Comparison of ENCODE assay signal across 24 mouse cellular contexts in genomic region chr16:23653479-23653878, GRCm38 (mm10).
"Had no signal": no experiment of that assay in that cellular context is flagged by ENCODE, and none has a peak within 500 bp of the region (broad histone marks: within the 10 kb centered on the region; RNA-seq: fewer than 3 reads in every experiment).

No protein-coding gene starts in this region.

- H3K9ac ChIP-seq: heart, embryonic 12.5 days; hindbrain, embryonic 12.5 days; hindbrain, embryonic 14.5 days; intestine, embryonic 15.5 days; limb, embryonic 13.5 days; limb, embryonic 15.5 days; liver, embryonic 12.5 days; liver, embryonic 14.5 days had no signal

- H3K4me3 ChIP-seq: heart, embryonic 10.5 days; heart, embryonic 12.5 days; hindbrain, embryonic 10.5 days; hindbrain, embryonic 12.5 days; intestine, embryonic 15.5 days; limb, embryonic 13.5 days; limb, embryonic 15.5 days; liver, embryonic 12.5 days had no signal

- H3K4me1 ChIP-seq: heart, embryonic 10.5 days; heart, embryonic 12.5 days; hindbrain, embryonic 10.5 days; hindbrain, embryonic 12.5 days; intestine, embryonic 15.5 days; limb, embryonic 13.5 days; limb, embryonic 15.5 days; liver, embryonic 12.5 days had no signal

- H3K27ac ChIP-seq: heart, embryonic 10.5 days; hindbrain, embryonic 10.5 days; hindbrain, embryonic 12.5 days; hindbrain, embryonic 14.5 days; intestine, embryonic 15.5 days; limb, embryonic 13.5 days; limb, embryonic 15.5 days; liver, embryonic 12.5 days; liver, embryonic 14.5 days had no signal

- DNase-seq: gastrocnemius, postnatal 10 days; gastrocnemius, postnatal 25 days; heart, adult 18-20 months; heart, postnatal 10 days; heart, postnatal 4 days; kidney, adult 18-20 months; kidney, adult 8-10 months; kidney, postnatal 10 days; kidney, postnatal 25 days; layer of hippocampus, postnatal 36 days; left cerebral cortex, postnatal 4 days had no signal

- H3K9me3 ChIP-seq: heart, embryonic 10.5 days; heart, embryonic 12.5 days; hindbrain, embryonic 10.5 days; hindbrain, embryonic 12.5 days; intestine, embryonic 15.5 days; limb, embryonic 13.5 days; limb, embryonic 15.5 days; liver, embryonic 12.5 days had no signal

- H3K27me3 ChIP-seq: heart, embryonic 12.5 days; hindbrain, embryonic 12.5 days; intestine, embryonic 15.5 days; limb, embryonic 13.5 days; limb, embryonic 15.5 days; liver, embryonic 12.5 days had no signal

- ATAC-seq: hindbrain, embryonic 16.5 days; inflammation-experienced regulatory T-cells, adult 6 months; intestine, embryonic 15.5 days; intestine, postnatal 0 days; liver, embryonic 12.5 days had no signal

- H3K4me2 ChIP-seq: heart, embryonic 12.5 days; hindbrain, embryonic 12.5 days; hindbrain, embryonic 14.5 days; intestine, embryonic 15.5 days; limb, embryonic 13.5 days; limb, embryonic 15.5 days; liver, embryonic 12.5 days had no signal

- H3K36me3 ChIP-seq: heart, embryonic 10.5 days; heart, embryonic 12.5 days; hindbrain, embryonic 10.5 days; hindbrain, embryonic 12.5 days; intestine, embryonic 15.5 days; limb, embryonic 13.5 days; limb, embryonic 15.5 days; liver, embryonic 12.5 days had no signal
